Mouse (Mus musculus): ENCODE results near the gene Ccnk. TPM values are rescaled to one million over a fixed set of nuclear protein-coding genes. Genes with fewer than 3 reads are reported as not detected.
A peak's percentile ranks its signal among the peaks of the same experiment; 100 is the strongest.

The Ccnk gene
- total RNA-seq, 2 experiments from 2014 or later: 30.4 to 33.4 TPM

GRCm38 (mm10) chr12:108215090-108215489 is 35.7 kb downstream of the Ccnk start:
- TF ChIP-seq CTCF (IDR thresholded peaks at IDR 0.05): no peak
- Histone ChIP-seq H3K4me3 (no peak overlapping the region), H3K27ac (no peak overlapping the region)
- no peak for DNase-seq (ENCODE audit: extremely low spot score in 1 of 2, low spot score in 2 of 2)
- intact Hi-C loops (cut with DNase I): loop anchor here (10.0 kb wide), 1 partner anchor 320 kb away; no protein-coding TSS in a partner anchor

GRCm38 (mm10) chr12:108216611-108217370 is 37.4 kb downstream of the Ccnk start:
- DNase-seq (ENCODE audit: extremely low spot score in 1 of 2, low spot score in 2 of 2): no peak
- H3K4me3 ChIP-seq: no peak overlapping the region
- TF ChIP-seq CTCF (IDR thresholded peaks at IDR 0.05): no peak
- intact Hi-C loops (cut with DNase I): loop anchor here (1.0 to 10.0 kb wide), 3 partner anchors 54 to 318 kb away; no protein-coding TSS in a partner anchor
- no peak overlapping the region for H3K27ac ChIP-seq

GRCm38 (mm10) chr12:108217572-108217971 is 38.2 kb downstream of the Ccnk start:
- H3K27ac ChIP-seq: no peak overlapping the region
- intact Hi-C loops (cut with DNase I): loop anchor here (1.0 to 10.0 kb wide), 3 partner anchors 53 to 317 kb away; no protein-coding TSS in a partner anchor
- no peak overlapping the region for H3K4me3 ChIP-seq
- peak; percentile 70 for TF ChIP-seq CTCF (IDR thresholded peaks at IDR 0.05)
- peak; percentile 61 to 63 for DNase-seq (ENCODE audit: extremely low spot score in 1 of 2, low spot score in 2 of 2)

GRCm38 (mm10) chr12:108219163-108219562 is 39.8 kb downstream of the Ccnk start:
- Histone ChIP-seq H3K4me3 (no peak overlapping the region), H3K27ac (peak overlapping the region; percentile 24; the same call in 1 of the 2 replicates)
- intact Hi-C loops (cut with DNase I): loop anchor here (10.0 kb wide), 1 partner anchor 316 kb away; no protein-coding TSS in a partner anchor
- no peak for DNase-seq (ENCODE audit: extremely low spot score in 1 of 2, low spot score in 2 of 2)
- no peak for TF ChIP-seq CTCF (IDR thresholded peaks at IDR 0.05)

GRCm38 (mm10) chr12:108219825-108220616 is 40.6 kb downstream of the Ccnk start:
- TF ChIP-seq CTCF (IDR thresholded peaks at IDR 0.05): no peak
- peak overlapping the region; percentile 24; the same call in 1 of the 2 replicates for H3K27ac ChIP-seq
- intact Hi-C loops (cut with DNase I): loop anchor here (10.0 kb wide), 1 partner anchor 315 kb away; no protein-coding TSS in a partner anchor
- no peak for DNase-seq (ENCODE audit: extremely low spot score in 1 of 2, low spot score in 2 of 2)
- H3K4me3 ChIP-seq: no peak overlapping the region

- Histone ChIP-seq H3K4me3 (no peak overlapping the region), H3K27ac (no peak overlapping the region)
- intact Hi-C loops (cut with DNase I): no loop called here
- no peak for DNase-seq (ENCODE audit: extremely low spot score in 1 of 2, low spot score in 2 of 2)
- TF ChIP-seq CTCF (IDR thresholded peaks at IDR 0.05): no peak
Observed at GRCm38 (mm10) chr12:108220621-108221020, 41.2 kb downstream of the Ccnk start.

- intact Hi-C loops (cut with DNase I): no loop called here
- Histone ChIP-seq H3K4me3 (no peak overlapping the region), H3K27ac (no peak overlapping the region)
- no peak for DNase-seq (ENCODE audit: extremely low spot score in 1 of 2, low spot score in 2 of 2)
- peak; percentile 14; the same call in 1 of the 2 replicates for TF ChIP-seq CTCF (IDR thresholded peaks at IDR 0.05)
Observed at GRCm38 (mm10) chr12:108221206-108221605, 41.8 kb downstream of the Ccnk start.

GRCm38 (mm10) chr12:108221712-108222111 is 42.3 kb downstream of the Ccnk start:
- no peak for TF ChIP-seq CTCF (IDR thresholded peaks at IDR 0.05)
- no peak overlapping the region for H3K4me3 ChIP-seq
- no peak for DNase-seq (ENCODE audit: extremely low spot score in 1 of 2, low spot score in 2 of 2)
- intact Hi-C loops (cut with DNase I): no loop called here
- no peak overlapping the region for H3K27ac ChIP-seq

GRCm38 (mm10) chr12:108223357-108223756 is 44.0 kb downstream of the Ccnk start:
- intact Hi-C loops (cut with DNase I): no loop called here

GRCm38 (mm10) chr12:108225781-108226180 is 46.4 kb downstream of the Ccnk start:
- H3K27ac ChIP-seq: no peak overlapping the region
- intact Hi-C loops (cut with DNase I): no loop called here

More at GRCm38 (mm10) chr12:108223357-108223756, 44.0 kb downstream of the Ccnk start:
- Histone ChIP-seq H3K27ac (no peak overlapping the region), H3K4me3 (no peak overlapping the region)
- no peak for DNase-seq (ENCODE audit: extremely low spot score in 1 of 2, low spot score in 2 of 2)
- no peak for TF ChIP-seq CTCF (IDR thresholded peaks at IDR 0.05)

GRCm38 (mm10) chr12:108226216-108226615 is 46.8 kb downstream of the Ccnk start:
- TF ChIP-seq CTCF (IDR thresholded peaks at IDR 0.05): no peak
- no peak overlapping the region for H3K27ac ChIP-seq
- intact Hi-C loops (cut with DNase I): no loop called here
- no peak for DNase-seq (ENCODE audit: extremely low spot score in 1 of 2, low spot score in 2 of 2)
- H3K4me3 ChIP-seq: no peak overlapping the region

More at GRCm38 (mm10) chr12:108225781-108226180, 46.4 kb downstream of the Ccnk start:
- DNase-seq (ENCODE audit: extremely low spot score in 1 of 2, low spot score in 2 of 2): no peak
- no peak for TF ChIP-seq CTCF (IDR thresholded peaks at IDR 0.05)
- no peak overlapping the region for H3K4me3 ChIP-seq

- TF ChIP-seq CTCF (IDR thresholded peaks at IDR 0.05): no peak
- no peak overlapping the region for H3K4me3 ChIP-seq
- H3K27ac ChIP-seq: no peak overlapping the region
- no peak for DNase-seq (ENCODE audit: extremely low spot score in 1 of 2, low spot score in 2 of 2)
- intact Hi-C loops (cut with DNase I): no loop called here
Observed at GRCm38 (mm10) chr12:108226941-108227340, 47.6 kb downstream of the Ccnk start.
